Mouse (Mus musculus): ENCODE results near the gene Vangl1. TPM values are rescaled to one million over a fixed set of nuclear protein-coding genes. Genes with fewer than 3 reads are reported as not detected.

The Vangl1 gene
- polyA plus RNA-seq, 1 experiment from 2014 or later = 19.2 TPM

DNA sequence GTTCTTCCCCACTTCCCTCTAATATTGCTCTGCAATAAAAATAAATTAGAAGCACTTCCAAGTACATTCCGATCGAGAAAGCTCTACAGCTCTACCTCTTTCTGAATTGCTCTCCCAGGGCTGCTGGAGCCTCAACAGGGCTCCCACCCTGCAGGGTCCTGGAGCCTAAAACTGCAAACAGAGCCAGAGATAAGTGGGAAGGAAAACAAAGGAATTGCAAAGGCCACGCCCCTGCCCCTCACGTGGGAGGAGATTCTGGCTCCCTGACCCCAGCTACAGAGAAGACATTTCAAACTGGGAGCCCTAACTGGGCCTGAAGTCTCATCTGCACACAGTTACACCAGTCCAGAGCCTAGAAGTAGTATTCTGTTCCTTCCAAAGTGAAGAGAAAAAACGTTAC, 6.7 kb downstream of the Vangl1 start:
- Histone ChIP-seq H3K27me3 (replicated peaks) (no peaks in the 10 kb centered on the region; the same call in 1 of the 2 replicates), H3K4me1 (peaks cover 96% of the 10 kb centered on the region), H3K4me3 (no peak overlapping the region), H3K9ac (0 out of 2 replicates have a peak overlapping the region, but pooled peaks have one; percentile 16), H3K4me2 (peak overlapping the region; percentile 34), H3K36me3 (peaks cover 19% of the 10 kb centered on the region), H3K9me3 (no peaks in the 10 kb centered on the region), H3K27ac (replicated peaks) (peak overlapping the region; percentile 33; the same call in 1 of the 2 replicates)
- 15% methylated on average over 5 of the region's 5 CpGs for WGBS
- no peak for ATAC-seq (ENCODE audit: extremely low read depth, insufficient number of reproducible peaks, low FRiP score, low TSS enrichment)

GRCm38 (mm10) chr3:102197152-102197551, 7.3 kb downstream of the Vangl1 start:
- Histone ChIP-seq H3K4me1 (peaks cover 96% of the 10 kb centered on the region), H3K4me3 (no peak overlapping the region), H3K27me3 (replicated peaks) (no peaks in the 10 kb centered on the region; the same call in 1 of the 2 replicates), H3K9ac (no peak overlapping the region), H3K36me3 (peaks cover 19% of the 10 kb centered on the region), H3K9me3 (no peaks in the 10 kb centered on the region), H3K27ac (replicated peaks) (peak overlapping the region; percentile 33; the same call in 1 of the 2 replicates), H3K4me2 (peak overlapping the region; percentile 34)
- ATAC-seq (ENCODE audit: extremely low read depth, insufficient number of reproducible peaks, low FRiP score, low TSS enrichment) = no peak
- 61% methylated on average over 5 of the region's 5 CpGs for WGBS

- peaks cover 98% of the 10 kb centered on the region for H3K4me1 ChIP-seq
- no peak overlapping the region for H3K27ac ChIP-seq (replicated peaks)
- no peaks in the 10 kb centered on the region for H3K9me3 ChIP-seq
- WGBS = 88% methylated on average over 9 of the region's 9 CpGs
- H3K27me3 ChIP-seq (replicated peaks) = no peaks in the 10 kb centered on the region; the same call in 1 of the 2 replicates
- peaks cover 19% of the 10 kb centered on the region for H3K36me3 ChIP-seq
- H3K9ac ChIP-seq = no peak overlapping the region
- no peak overlapping the region for H3K4me2 ChIP-seq
- H3K4me3 ChIP-seq = no peak overlapping the region
- ATAC-seq (ENCODE audit: extremely low read depth, insufficient number of reproducible peaks, low FRiP score, low TSS enrichment) = no peak
These were observed 8.3 kb downstream of the Vangl1 start for GRCm38 (mm10) chr3:102196166-102196565.

GRCm38 (mm10) chr3:102195762-102196161, 8.7 kb downstream of the Vangl1 start:
- peaks cover 19% of the 10 kb centered on the region for H3K36me3 ChIP-seq
- WGBS = 39% methylated on average over 2 of the region's 2 CpGs
- no peak overlapping the region for H3K9ac ChIP-seq
- H3K27me3 ChIP-seq (replicated peaks) = no peaks in the 10 kb centered on the region; the same call in 1 of the 2 replicates
- H3K9me3 ChIP-seq = no peaks in the 10 kb centered on the region
- H3K4me1 ChIP-seq = peaks cover 100% of the 10 kb centered on the region
- 0 out of 2 replicates have a peak overlapping the region, but pooled peaks have one; percentile 79 for H3K27ac ChIP-seq (replicated peaks)
- no peak overlapping the region for H3K4me3 ChIP-seq
- no peak for ATAC-seq (ENCODE audit: extremely low read depth, insufficient number of reproducible peaks, low FRiP score, low TSS enrichment)
- no peak overlapping the region for H3K4me2 ChIP-seq

GRCm38 (mm10) chr3:102194291-102195051, 10.0 kb downstream of the Vangl1 start:
- peak overlapping the region; percentile 53 for H3K9ac ChIP-seq
- peaks cover 19% of the 10 kb centered on the region for H3K36me3 ChIP-seq

GRCm38 (mm10) chr3:102193488-102194290, 10.8 kb downstream of the Vangl1 start:
- peak overlapping the region; percentile 20 for H3K4me3 ChIP-seq
- H3K9me3 ChIP-seq = no peaks in the 10 kb centered on the region
- peak overlapping the region; percentile 79 for H3K27ac ChIP-seq (replicated peaks)
- no peak for ATAC-seq (ENCODE audit: extremely low read depth, insufficient number of reproducible peaks, low FRiP score, low TSS enrichment)
- peaks cover 19% of the 10 kb centered on the region for H3K36me3 ChIP-seq
- H3K4me2 ChIP-seq = peak overlapping the region; percentile 60
- 6% methylated on average over 19 of the region's 20 CpGs for WGBS
- no peaks in the 10 kb centered on the region; the same call in 1 of the 2 replicates for H3K27me3 ChIP-seq (replicated peaks)
- H3K4me1 ChIP-seq = peaks cover 99% of the 10 kb centered on the region
- peak overlapping the region; percentile 53 for H3K9ac ChIP-seq

More at GRCm38 (mm10) chr3:102194291-102195051, 10.0 kb downstream of the Vangl1 start:
- 20% methylated on average over 11 of the region's 11 CpGs for WGBS
- Histone ChIP-seq H3K27ac (replicated peaks) (peak overlapping the region; percentile 79), H3K4me3 (no peak overlapping the region), H3K4me1 (peaks cover 99% of the 10 kb centered on the region), H3K9me3 (no peaks in the 10 kb centered on the region), H3K27me3 (replicated peaks) (no peaks in the 10 kb centered on the region; the same call in 1 of the 2 replicates), H3K4me2 (peak overlapping the region; percentile 60)
- ATAC-seq (ENCODE audit: extremely low read depth, insufficient number of reproducible peaks, low FRiP score, low TSS enrichment) = no peak

GRCm38 (mm10) chr3:102192621-102193020, 11.9 kb downstream of the Vangl1 start:
- peak overlapping the region; percentile 79 for H3K27ac ChIP-seq (replicated peaks)
- no peaks in the 10 kb centered on the region for H3K9me3 ChIP-seq
- WGBS = 21% methylated on average over 2 of the region's 2 CpGs
- peaks cover 30% of the 10 kb centered on the region for H3K36me3 ChIP-seq
- H3K27me3 ChIP-seq (replicated peaks) = no peaks in the 10 kb centered on the region; the same call in 1 of the 2 replicates
- H3K4me1 ChIP-seq = peaks cover 96% of the 10 kb centered on the region
- H3K4me3 ChIP-seq = 0 out of 2 replicates have a peak overlapping the region, but pooled peaks have one; percentile 20
- ATAC-seq (ENCODE audit: extremely low read depth, insufficient number of reproducible peaks, low FRiP score, low TSS enrichment) = peak; percentile 63
- peak overlapping the region; percentile 53 for H3K9ac ChIP-seq
- H3K4me2 ChIP-seq = peak overlapping the region; percentile 60

DNA sequence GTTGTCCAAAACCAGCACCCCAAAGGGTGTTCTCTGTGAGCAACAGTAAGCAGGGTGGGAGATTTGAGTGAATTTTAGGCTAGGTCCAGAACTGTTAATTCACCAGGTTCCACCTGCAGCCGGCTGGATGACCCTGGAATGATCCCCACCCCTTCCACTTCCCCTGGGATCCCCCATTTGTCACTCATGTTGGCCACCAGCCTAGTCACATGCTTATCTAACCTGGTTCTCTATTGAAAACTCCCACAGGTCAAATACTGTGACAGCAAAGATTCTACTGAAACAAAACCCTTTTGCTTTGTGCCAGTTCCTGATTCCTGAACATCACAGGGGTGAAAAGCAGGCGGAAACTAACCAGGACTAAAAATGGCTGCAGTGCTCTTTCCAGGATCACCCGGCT, 12.9 kb downstream of the Vangl1 start:
- no peak overlapping the region for H3K4me2 ChIP-seq
- peaks cover 38% of the 10 kb centered on the region for H3K36me3 ChIP-seq
- 0 out of 2 replicates have a peak overlapping the region, but pooled peaks have one; percentile 3 for H3K27ac ChIP-seq (replicated peaks)
- ATAC-seq (ENCODE audit: extremely low read depth, insufficient number of reproducible peaks, low FRiP score, low TSS enrichment) = no peak
- no peak overlapping the region for H3K4me3 ChIP-seq
- no peaks in the 10 kb centered on the region; the same call in 1 of the 2 replicates for H3K27me3 ChIP-seq (replicated peaks)
- H3K4me1 ChIP-seq = peaks cover 86% of the 10 kb centered on the region
- no peaks in the 10 kb centered on the region for H3K9me3 ChIP-seq
- 56% methylated on average over 3 of the region's 3 CpGs for WGBS
- 0 out of 2 replicates have a peak overlapping the region, but pooled peaks have one; percentile 45 for H3K9ac ChIP-seq

DNA sequence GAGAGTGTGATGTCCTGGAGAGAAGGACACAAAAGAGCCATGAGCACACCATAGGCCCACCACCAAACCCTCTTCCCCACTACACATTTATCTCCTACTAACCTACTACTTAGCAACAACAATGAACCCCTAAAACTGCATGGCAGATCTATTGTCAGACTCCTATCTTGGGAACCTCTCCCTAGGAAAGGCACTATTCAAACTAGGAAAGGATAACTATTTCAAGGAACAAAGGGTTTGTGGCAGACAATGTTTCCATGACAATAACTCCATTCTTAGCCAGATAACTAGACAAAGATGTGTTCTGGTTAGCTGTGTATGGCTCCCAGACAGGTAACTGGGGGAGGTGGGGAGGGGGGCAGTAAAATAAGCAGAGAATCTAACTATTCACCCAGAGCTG, 13.9 kb downstream of the Vangl1 start:
- Histone ChIP-seq H3K4me3 (no peak overlapping the region), H3K36me3 (peaks cover 38% of the 10 kb centered on the region), H3K9ac (no peak overlapping the region), H3K9me3 (no peaks in the 10 kb centered on the region), H3K27ac (replicated peaks) (no peak overlapping the region), H3K27me3 (replicated peaks) (no peaks in the 10 kb centered on the region; the same call in 1 of the 2 replicates), H3K4me2 (no peak overlapping the region), H3K4me1 (peaks cover 77% of the 10 kb centered on the region)
- no peak for ATAC-seq (ENCODE audit: extremely low read depth, insufficient number of reproducible peaks, low FRiP score, low TSS enrichment)

DNA sequence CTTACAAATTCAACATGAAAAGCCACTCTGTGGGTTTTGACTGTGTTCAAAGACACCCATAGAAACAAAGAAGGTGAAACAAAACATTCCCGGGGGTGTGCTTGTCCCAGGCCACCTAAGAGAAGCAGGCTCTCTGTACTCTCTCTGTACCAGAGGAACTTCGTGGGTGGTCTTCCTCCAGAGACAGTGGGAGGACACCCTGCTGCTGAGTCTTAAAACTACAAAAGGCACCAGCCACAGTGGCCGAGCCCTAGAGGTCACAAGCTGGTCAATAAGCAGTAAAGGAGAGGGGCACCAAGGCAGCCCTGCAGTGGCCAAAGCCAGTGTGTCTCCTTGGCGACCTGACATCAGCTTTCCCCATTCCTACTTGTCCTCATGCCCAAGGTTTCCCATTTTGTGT, 14.5 kb downstream of the Vangl1 start:
- Histone ChIP-seq H3K36me3 (peaks cover 40% of the 10 kb centered on the region), H3K27ac (replicated peaks) (peak overlapping the region; percentile 61), H3K4me1 (peaks cover 70% of the 10 kb centered on the region), H3K9ac (no peak overlapping the region), H3K4me2 (no peak overlapping the region), H3K4me3 (no peak overlapping the region), H3K27me3 (replicated peaks) (no peaks in the 10 kb centered on the region), H3K9me3 (no peaks in the 10 kb centered on the region)
- ATAC-seq (ENCODE audit: extremely low read depth, insufficient number of reproducible peaks, low FRiP score, low TSS enrichment) = no peak
- WGBS = 33% methylated on average over 4 of the region's 4 CpGs

DNA sequence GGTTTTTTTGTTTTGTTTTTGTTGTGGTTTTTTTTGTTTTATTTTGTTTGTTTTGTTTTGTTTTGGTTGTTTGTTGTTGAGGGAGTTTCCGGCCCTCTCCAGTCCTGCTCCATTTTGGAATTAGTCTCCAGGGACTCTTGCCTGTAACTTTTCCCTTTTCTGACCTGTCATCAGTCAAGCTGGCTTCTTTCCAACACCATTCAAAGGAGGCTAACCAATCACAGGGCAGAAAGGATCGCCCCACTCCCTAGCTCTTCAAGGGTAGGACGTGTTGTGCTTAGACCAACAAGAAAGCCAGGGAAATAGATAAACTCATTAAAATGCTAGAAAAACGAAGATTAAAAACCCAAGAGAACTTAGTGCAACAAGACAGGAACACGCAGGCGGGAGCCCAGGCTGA, 15.5 kb downstream of the Vangl1 start:
- ATAC-seq (ENCODE audit: extremely low read depth, insufficient number of reproducible peaks, low FRiP score, low TSS enrichment) = no peak
- Histone ChIP-seq H3K4me1 (peaks cover 69% of the 10 kb centered on the region), H3K27me3 (replicated peaks) (no peaks in the 10 kb centered on the region), H3K27ac (replicated peaks) (peak overlapping the region; percentile 71), H3K9me3 (no peaks in the 10 kb centered on the region), H3K4me2 (peak overlapping the region; percentile 43), H3K4me3 (0 out of 2 replicates have a peak overlapping the region, but pooled peaks have one; percentile 5), H3K9ac (peak overlapping the region; percentile 21; the same call in 1 of the 2 replicates), H3K36me3 (peaks cover 42% of the 10 kb centered on the region)
- WGBS = 10% methylated on average over 6 of the region's 6 CpGs

All from heart, embryonic 13.5 days (tissue).